Mouse (Mus musculus) CD4-positive naive resting alpha-beta T cell, adult 76 days (primary cell): ENCODE data around the gene Rnf157. TPM values are rescaled to one million over a fixed set of nuclear protein-coding genes. Genes with fewer than 3 reads are reported as not detected.

Experiments
- total RNA-seq: library from RNA; stranded (reverse); gene quantifications from one replicate; pipeline ENCODE4 v1.2.4, GENCODE M21; 2023

Rnf157 gene
- total RNA-seq = 13.9 TPM

GRCm38 (mm10) chr11:116412904-116413630 lies at the start of gene Rnf157:
TSS of gene Rnf157 (minus strand) at chr11:116413032.

GRCm38 (mm10) chr11:116433356-116434286 lies 20.8 kb upstream of the Rnf157 start, which contains the start of gene Ubald2:
TSS of gene Ubald2 (plus strand) at chr11:116434094.

GRCm38 (mm10) chr11:116335244-116336036 lies 77.4 kb downstream of the Rnf157 start, which contains the start of gene Foxj1:
TSS of gene Foxj1 (minus strand) at chr11:116335399.

GRCm38 (mm10) chr11:116307019-116307725 lies 105.7 kb downstream of the Rnf157 start, which contains the start of gene Exoc7:
TSS of gene Exoc7 (minus strand) at chr11:116307233.

Other genes starting within 250 kb of the Rnf157 start
- gene Fbf1, start 244.9 kb downstream of the Rnf157 start, total RNA-seq = 19.2 TPM
- gene Ten1, start 214.2 kb downstream of the Rnf157 start, total RNA-seq = 31.4 TPM
- 40.6 TPM for gene Acox1, start 214.0 kb downstream of the Rnf157 start, total RNA-seq
- gene Evpl, start 175.0 kb downstream of the Rnf157 start, total RNA-seq = 0.35 TPM
- 63.1 TPM for gene Srp68, start 138.8 kb downstream of the Rnf157 start, total RNA-seq
- gene Galr2, start 132.1 kb downstream of the Rnf157 start, total RNA-seq = not detected
- gene Exoc7, start 105.8 kb downstream of the Rnf157 start, total RNA-seq = 46.1 TPM
- gene Foxj1, start 77.6 kb downstream of the Rnf157 start, total RNA-seq = 0.29 TPM
- gene Ubald2, start 21.1 kb upstream of the Rnf157 start, total RNA-seq = 149 TPM
- gene Qrich2, start 53.2 kb upstream of the Rnf157 start, total RNA-seq = 0.73 TPM
- gene Prpsap1, start 81.2 kb upstream of the Rnf157 start, total RNA-seq = 63.7 TPM
- 0.32 TPM for gene Sphk1, start 117.9 kb upstream of the Rnf157 start, total RNA-seq
- 26.8 TPM for gene Ube2o, start 168.4 kb upstream of the Rnf157 start, total RNA-seq
- gene Aanat, start 173.4 kb upstream of the Rnf157 start, total RNA-seq = not detected
- 18.9 TPM for gene Rhbdf2, start 214.0 kb upstream of the Rnf157 start, total RNA-seq
- gene Prcd, start 240.5 kb upstream of the Rnf157 start, total RNA-seq = not detected
- gene Cygb, start 241.3 kb upstream of the Rnf157 start, total RNA-seq = not detected